Mouse (Mus musculus) kidney, postnatal 4 days (tissue): Measurements from ENCODE around the gene Olfr1458.

Experiments
- DNase-seq, 2 experiments: peaks; one replicate each; pipeline ENCODE4 v3.0.0; 2021; ENCODE audit warnings: mixed read lengths in 2 of 2

Gene Olfr1458

GRCm38 (mm10) chr19:13106675-13107074 lies at the start of gene Olfr1458:
Gene Olfr1458, minus strand, starts transcription at chr19:13106775.
- DNase-seq: no peak

- no peak for DNase-seq
These were observed 42.9 kb upstream of the Olfr1458 start, which contains the start of gene Olfr1459 for GRCm38 (mm10) chr19:13149449-13149848. Gene Olfr1459, minus strand, starts transcription at chr19:13149549.

- DNase-seq: no peak
These were observed 8.8 kb downstream of the Olfr1458 start, which contains the start of gene Olfr1457 for GRCm38 (mm10) chr19:13097791-13098190. Gene Olfr1457, minus strand, starts transcription at chr19:13097891.

- no peak for DNase-seq
These were observed 12.7 kb downstream of the Olfr1458 start for GRCm38 (mm10) chr19:13093908-13094307.

- no peak for DNase-seq
These were observed 46.3 kb downstream of the Olfr1458 start, which contains the start of gene Olfr1454 for GRCm38 (mm10) chr19:13060310-13060709. Gene Olfr1454, plus strand, starts transcription at chr19:13060610.
